Mouse (Mus musculus) olfactory bulb, adult 2 months (tissue): ENCODE data around the gene Vipas39. TPM values are rescaled to one million over a fixed set of nuclear protein-coding genes. Genes with fewer than 3 reads are reported as not detected.
A peak's percentile ranks its signal among the peaks of the same experiment; 100 is the strongest.
"Not testable (repeated sequence)": the region's sequence is repeated elsewhere in the genome, so short reads cannot be mapped to it uniquely, and the experiment has no call there.

Experiments
- H3K27ac ChIP-seq: fragments of 200-500 bp; 2 replicates; pipeline ENCODE4 v1.5.1; 2012; ENCODE audit warnings: low read depth, low read length; ENCODE audit not compliant: insufficient read depth
- H3K4me1 ChIP-seq: fragments of 200-500 bp; 2 replicates; pipeline ENCODE4 v1.6.1; 2012; ENCODE audit warnings: low read length; ENCODE audit not compliant: control insufficient read depth, insufficient read depth
- H3K4me3 ChIP-seq: fragments of 200-500 bp; 2 replicates; pipeline ENCODE4 v1.5.1; 2012; ENCODE audit warnings: mild to moderate bottlenecking, low read depth, low read length, moderate library complexity; ENCODE audit not compliant: insufficient read depth
- CTCF ChIP-seq: fragments of 200-500 bp; IDR thresholded peaks from 2 replicates; pipeline ENCODE4 v1.5.1; 2012; ENCODE audit warnings: low read depth, mild to moderate bottlenecking, low read length, moderate library complexity; ENCODE audit not compliant: insufficient read depth
- POLR2A ChIP-seq: fragments of 200-500 bp; IDR thresholded peaks from 2 replicates; pipeline ENCODE4 v1.6.1; 2012; ENCODE audit warnings: mild to moderate bottlenecking, low read depth, low read length, moderate library complexity; ENCODE audit not compliant: insufficient read depth
- WGBS: fragments of 180-500 bp; shearing (Covaris S2); methylation state at CpG from one replicate; pipeline ENCODE4 v1.1.7; 2018; 5-methylcytosine and 5-hydroxymethylcytosine counted together
- polyA plus RNA-seq: library from polyadenylated mRNA; stranded (reverse); fragments of >200 nt; gene quantifications from 2 replicates; pipeline ENCODE4 v1.2.4, GENCODE M21; 2012; ENCODE audit warnings: low replicate concordance; ENCODE audit not compliant: missing spikeins, insufficient read depth, insufficient read length

The Vipas39 gene
- not detected in 2 replicates for polyA plus RNA-seq

DNA sequence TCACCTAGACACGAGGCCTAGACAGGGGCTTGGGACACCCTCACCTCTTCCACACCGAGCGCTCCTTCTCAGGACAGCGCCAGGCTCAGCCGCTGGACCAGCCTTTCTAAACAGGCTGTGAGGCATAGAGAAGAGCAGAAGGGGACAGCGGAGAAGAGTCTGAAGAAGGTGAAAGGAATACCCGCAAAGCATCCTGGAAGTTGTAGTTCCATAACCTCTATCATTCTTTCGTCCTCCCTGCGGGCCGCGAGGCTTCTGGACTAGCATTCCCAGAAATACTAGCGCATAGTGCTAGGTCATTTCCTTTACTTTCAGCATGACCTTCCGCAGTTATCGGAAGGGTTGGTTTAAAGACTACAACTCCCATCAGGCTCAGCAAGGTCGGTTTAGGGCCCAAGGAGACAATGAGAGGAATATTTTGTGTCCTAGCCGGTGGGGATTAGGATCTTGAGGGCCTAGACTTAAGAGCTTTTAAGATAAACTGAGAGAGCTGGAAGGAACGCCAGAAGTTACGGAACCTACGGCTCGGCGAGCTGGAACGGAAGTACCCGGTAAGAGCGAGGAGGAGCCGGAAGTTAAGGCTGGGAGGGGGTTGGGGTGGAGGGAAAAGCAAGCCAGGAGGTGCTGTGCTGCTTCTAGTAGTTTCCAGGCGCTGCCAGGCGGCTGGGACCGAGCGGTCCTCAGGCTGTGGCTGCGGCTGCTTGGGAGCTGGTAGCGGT lies at the start of gene Vipas39, which contains the start of gene Ahsa1:
TSS of gene Vipas39 (minus strand) at position 149 of the 719 bp plus-strand sequence.
TSS of gene Ahsa1 (plus strand) at position 372 of the 719 bp plus-strand sequence.
- TF ChIP-seq POLR2A (peak; percentile 91), CTCF (no peak)
- WGBS: under 1% methylated on average over 31 of the region's 31 CpGs

DNA sequence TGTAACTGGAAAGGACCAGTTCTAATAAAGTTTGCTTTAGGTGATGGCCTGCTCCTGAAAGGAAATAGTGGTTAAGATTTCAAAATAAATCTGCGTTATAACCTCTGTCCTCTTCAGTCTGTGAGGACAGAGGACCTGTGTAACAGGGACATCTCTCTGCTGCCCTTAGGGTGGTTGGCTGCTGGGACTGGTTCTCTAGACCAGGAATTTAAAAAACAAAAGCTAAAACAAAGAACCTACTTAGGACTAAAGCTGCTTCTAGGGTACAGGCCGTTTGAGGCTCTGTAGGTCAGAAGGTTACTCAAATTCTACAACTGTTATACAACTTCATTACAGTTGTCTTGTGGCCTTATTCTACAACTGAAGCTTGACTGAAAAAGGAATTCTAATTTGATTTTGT lies 47.0 kb upstream of the Vipas39 start:
- no peak overlapping the region for H3K27ac ChIP-seq
- no peak for TF ChIP-seq POLR2A
- TF ChIP-seq CTCF: no peak
- H3K4me1 ChIP-seq: no peaks in the 10 kb centered on the region
- WGBS: 65% methylated on average over 2 of the region's 2 CpGs
- H3K4me3 ChIP-seq: no peak overlapping the region

More for the DNA sequence above, at the start of gene Vipas39, which contains the start of gene Ahsa1:
- peak within 1 kb of the TSS; percentile 93 for H3K4me3 ChIP-seq
- peak within 1 kb of the TSS; percentile 91 for H3K27ac ChIP-seq
- H3K4me1 ChIP-seq: peaks cover 4% of the 10 kb centered on the region

DNA sequence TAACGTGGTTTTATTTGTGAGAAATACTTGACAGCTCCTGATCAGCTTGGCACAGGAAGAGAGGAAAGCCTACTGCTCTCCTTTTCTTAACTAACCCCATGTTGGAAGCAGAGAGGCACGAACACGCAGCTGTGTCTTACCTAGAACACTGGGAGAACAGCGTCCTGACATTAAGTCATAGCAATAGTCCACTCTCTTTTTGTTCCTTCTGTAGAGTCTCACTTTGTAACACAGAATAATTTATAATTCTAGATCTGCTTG lies 40.5 kb upstream of the Vipas39 start:
- not testable (repeated sequence) for H3K4me3 ChIP-seq, H3K4me1 ChIP-seq, H3K27ac ChIP-seq
- WGBS: 75% methylated on average over 4 of the region's 4 CpGs

DNA sequence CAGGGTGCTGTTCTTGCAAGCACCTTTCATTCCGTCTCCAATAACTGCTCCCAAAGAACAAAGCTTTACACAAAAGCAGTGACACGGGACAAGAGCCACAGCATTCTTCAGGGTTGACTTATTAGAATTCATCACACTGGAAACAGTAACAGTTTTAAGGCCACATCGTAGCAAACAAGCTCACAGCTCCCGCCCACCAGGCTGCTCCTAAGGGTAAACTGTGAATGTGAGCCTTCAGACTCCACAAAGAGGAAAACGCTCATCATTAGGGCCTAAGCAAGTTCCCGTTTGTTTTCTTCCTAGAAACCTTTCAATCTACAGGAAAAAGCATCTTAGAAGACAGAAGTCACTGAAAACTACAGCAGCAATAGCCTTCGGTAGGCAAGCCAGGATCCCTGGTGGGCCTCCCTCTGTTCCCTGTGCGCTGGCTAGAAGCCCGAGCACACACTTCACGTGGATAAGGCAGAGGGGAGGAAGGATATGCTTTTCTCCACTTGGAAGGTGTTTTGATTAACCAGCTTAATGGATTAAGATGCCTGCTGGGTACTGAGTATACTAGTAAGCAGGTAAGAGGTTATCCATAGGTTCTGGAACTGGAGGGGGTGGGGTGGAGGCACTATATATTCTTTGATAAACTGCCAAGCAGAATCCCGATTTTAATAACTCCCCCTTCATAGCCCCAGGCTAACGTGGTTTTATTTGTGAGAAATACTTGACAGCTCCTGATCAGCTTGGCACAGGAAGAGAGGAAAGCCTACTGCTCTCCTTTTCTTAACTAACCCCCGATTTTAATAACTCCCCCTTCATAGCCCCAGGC lies 39.9 kb upstream of the Vipas39 start:
- TF ChIP-seq POLR2A: no peak
- no peak for TF ChIP-seq CTCF
- Histone ChIP-seq H3K4me3 (no peak overlapping the region), H3K4me1 (no peaks in the 10 kb centered on the region), H3K27ac (no peak overlapping the region)
- WGBS: 24% methylated on average over 13 of the region's 13 CpGs

DNA sequence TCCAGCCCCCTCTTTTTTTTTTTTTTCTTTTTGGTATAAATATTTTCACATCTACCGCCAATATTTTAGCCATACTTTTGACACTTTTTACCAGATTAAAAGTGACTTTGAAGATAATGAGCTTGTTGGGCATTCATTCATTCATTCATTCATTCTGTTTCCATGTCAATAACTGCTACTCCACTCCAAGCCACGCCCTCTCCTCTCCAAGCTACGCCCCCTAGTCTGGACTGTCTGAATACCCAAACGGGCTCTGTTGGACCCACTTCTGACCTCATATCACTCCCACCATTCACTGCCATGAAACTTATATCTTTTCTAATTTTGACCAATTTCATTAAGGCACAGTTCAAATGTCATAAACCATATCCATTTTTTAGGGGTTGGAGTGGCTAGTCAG lies 35.1 kb upstream of the Vipas39 start:
- Histone ChIP-seq H3K27ac (no peak overlapping the region), H3K4me1 (peaks cover 14% of the 10 kb centered on the region), H3K4me3 (no peak overlapping the region)
- 51% methylated on average over 4 of the region's 4 CpGs for WGBS
- no peak for TF ChIP-seq POLR2A
- TF ChIP-seq CTCF: no peak

DNA sequence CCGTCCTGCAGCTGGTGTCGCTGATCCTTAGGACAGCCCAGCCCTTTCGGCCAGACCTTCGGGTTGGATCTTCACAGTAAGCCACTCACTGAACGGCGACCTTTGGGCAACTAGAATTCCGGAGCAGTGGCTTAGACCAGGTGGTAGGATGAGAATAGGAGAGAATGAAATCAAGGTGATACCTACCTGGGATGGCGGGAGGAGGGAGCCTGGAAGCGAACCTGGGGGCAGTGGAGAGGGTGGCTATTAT lies 34.3 kb upstream of the Vipas39 start:
- H3K4me3 ChIP-seq: peak overlapping the region; percentile 51
- peaks cover 14% of the 10 kb centered on the region for H3K4me1 ChIP-seq
- 3% methylated on average over 9 of the region's 9 CpGs for WGBS
- H3K27ac ChIP-seq: no peak overlapping the region
- TF ChIP-seq CTCF: no peak
- TF ChIP-seq POLR2A: no peak

DNA sequence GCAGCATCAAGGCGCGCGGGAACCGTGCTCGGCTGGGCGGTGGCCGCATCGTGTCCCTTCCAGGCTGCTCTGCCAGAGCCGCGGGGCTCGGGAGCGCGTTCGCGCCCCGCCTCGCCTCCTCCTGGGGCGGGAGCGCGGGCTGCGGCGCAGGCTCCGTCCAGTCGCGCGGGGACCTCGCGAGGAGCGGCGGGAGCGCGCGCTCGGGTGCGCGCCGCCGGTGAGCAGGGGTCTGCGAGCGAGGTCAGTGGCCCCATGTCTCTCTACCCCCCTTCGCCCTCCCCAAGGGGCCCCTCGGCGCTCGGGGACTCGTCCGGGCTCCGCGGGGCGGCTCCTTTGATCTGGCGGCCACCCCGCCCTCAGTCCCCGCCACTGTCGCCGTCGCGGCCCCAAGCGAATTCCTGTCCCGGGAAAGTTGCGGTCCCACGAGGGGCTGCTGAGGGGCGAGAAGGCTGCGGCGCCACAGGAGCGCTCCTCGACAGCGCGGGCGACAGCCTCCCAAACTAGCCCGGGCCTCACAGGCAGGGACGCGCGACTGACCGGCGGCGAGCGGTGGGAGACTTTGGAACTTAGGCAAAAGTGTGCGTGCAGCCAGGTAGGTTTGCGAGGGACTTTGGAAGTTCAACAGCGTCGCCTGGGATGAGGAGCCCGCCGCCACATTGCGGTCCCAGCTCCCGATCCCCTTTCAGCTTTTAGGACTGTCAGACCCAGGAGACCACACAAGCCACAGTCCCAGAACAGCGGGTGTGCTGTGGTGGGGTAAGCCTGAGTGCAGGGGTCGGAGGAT lies 33.8 kb upstream of the Vipas39 start, which contains the start of gene Ism2:
TSS of gene Ism2 (minus strand) at position 49 of the 784 bp plus-strand sequence.
- TF ChIP-seq CTCF (no peak), POLR2A (no peak)
- H3K4me1 ChIP-seq: peaks cover 14% of the 10 kb centered on the region
- peak within 1 kb of the TSS; percentile 51 for H3K4me3 ChIP-seq
- no peak within 1 kb of the TSS for H3K27ac ChIP-seq
- WGBS: under 1% methylated on average over 79 of the region's 86 CpGs

DNA sequence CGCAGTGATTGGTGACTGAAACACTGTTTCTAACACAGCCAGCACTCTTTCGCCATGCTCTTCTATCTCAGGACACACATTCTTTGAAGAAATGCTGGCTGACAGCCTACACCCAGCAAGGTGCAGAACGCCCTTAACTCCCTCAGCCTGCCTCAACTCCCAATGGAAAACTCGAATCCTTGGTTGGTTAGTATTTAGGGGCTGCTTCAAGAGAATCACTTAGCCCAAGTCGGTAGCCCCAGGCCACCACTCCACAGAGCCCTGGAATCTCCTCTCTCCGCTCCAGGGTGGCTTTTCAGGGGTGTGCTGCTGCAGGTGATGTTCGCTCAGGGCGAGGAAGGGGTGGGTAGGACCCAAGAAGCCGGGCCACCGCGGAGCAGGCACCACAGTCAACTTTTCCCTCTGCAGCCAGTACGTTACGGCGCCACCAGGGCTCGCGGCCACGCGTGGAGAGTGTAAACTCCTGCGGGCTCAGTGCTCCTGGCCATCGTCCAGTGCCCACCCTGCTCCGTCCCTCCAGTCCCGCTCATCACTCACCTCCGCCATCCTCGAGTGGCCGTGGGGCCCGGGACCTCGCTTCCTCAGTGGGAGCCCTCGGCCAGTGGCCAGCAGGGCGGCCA lies 33.1 kb upstream of the Vipas39 start:
- Histone ChIP-seq H3K27ac (no peak overlapping the region), H3K4me3 (peak overlapping the region; percentile 51), H3K4me1 (peaks cover 14% of the 10 kb centered on the region)
- TF ChIP-seq CTCF (no peak), POLR2A (no peak)
- WGBS: 11% methylated on average over 29 of the region's 29 CpGs
